ENCODE assay signal across 9 mouse cellular contexts in genomic region chr15:32243096-32243785, GRCm38 (mm10). TPM values are rescaled to one million over a fixed set of nuclear protein-coding genes. Genes with fewer than 3 reads are reported as not detected.
DNase-seq lines count a peak whose midpoint lies in the region; ATAC-seq lines count a peak whose summit lies in the region.
"Had no signal": no experiment of that assay in that cellular context is flagged by ENCODE, and none has a peak within 500 bp of the region (broad histone marks: within the 10 kb centered on the region; RNA-seq: fewer than 3 reads in every experiment).

No protein-coding gene starts in this region.

- peak; percentile 62 for DNase-seq in urinary bladder, postnatal 14 days (ENCODE audit: low spot score)
- no peak for DNase-seq in urinary bladder, postnatal 10 days (ENCODE audit: low spot score)
- DNase-seq in heart, adult 8-10 months (ENCODE audit: low spot score): peak; percentile 38
- DNase-seq in kidney, adult 8-10 months: peak; percentile 75 to 76
- peak; percentile 66 for DNase-seq in yolk sac, embryonic 10.5 days (ENCODE audit: low spot score)
- DNase-seq in left cerebral cortex, postnatal 14 days (ENCODE audit: low spot score in 2 of 2): no peak
- DNase-seq in left cerebral cortex, postnatal 36 days (ENCODE audit: low spot score in 2 of 2): no peak

- intact Hi-C loops in left cerebral cortex, postnatal 14 days (cut with DNase I): loop anchor here (5.0 to 10.0 kb wide), 2 partner anchors 241 to 628 kb away; no protein-coding TSS in a partner anchor
- intact Hi-C loops in left cerebral cortex, postnatal 36 days (cut with DNase I): loop anchor here (10.0 kb wide), 3 partner anchors 228 to 628 kb away; no protein-coding TSS in a partner anchor

- peak overlapping the region; percentile 97 for H3K4me2 ChIP-seq in lung, embryonic 15.5 days

- H3K4me3 ChIP-seq in lung, embryonic 15.5 days: peak overlapping the region; percentile 62

- H3K4me1 ChIP-seq in lung, embryonic 15.5 days: peaks cover 16% of the 10 kb centered on the region

- 39% methylated on average over 12 of the region's 12 CpGs for WGBS in lung, embryonic 15.5 days

- H3K36me3 ChIP-seq in lung, embryonic 15.5 days: peaks cover 10% of the 10 kb centered on the region

- H3K9me3 ChIP-seq in lung, embryonic 15.5 days: no peaks in the 10 kb centered on the region

- peak; percentile 5; the same call in 1 of the 2 replicates for ATAC-seq in lung, embryonic 15.5 days (ENCODE audit: borderline replicate concordance, extremely low read depth, low FRiP score, low TSS enrichment)

- H3K27me3 ChIP-seq in lung, embryonic 15.5 days: no peaks in the 10 kb centered on the region

- H3K9ac ChIP-seq in lung, embryonic 15.5 days: peak overlapping the region; percentile 65

- peak overlapping the region; percentile 88 for H3K27ac ChIP-seq in lung, embryonic 15.5 days

RNA-seq across cellular contexts. Expression of gene Sema5a, which starts 1.4 kb away (rescaled TPM):
- total RNA-seq in heart, adult 8-10 months (2022): 1 to 10 TPM; 4.2 to 8.8 (median 5.5) TPM
- 12.1 and 13.4 TPM in 2 replicates for polyA plus RNA-seq in lung, embryonic 15.5 days (2015; fragmentation: Nextera tagmentation; extraction: Ambion mirVana)
- total RNA-seq in left cerebral cortex, postnatal 14 days (2021): 10 to 100 TPM; 28.4 to 38.2 TPM
- 10 to 100 TPM; 23.7 to 26.0 TPM for total RNA-seq in left cerebral cortex, postnatal 36 days (2021)
- total RNA-seq: hematopoietic stem cell, adult 5-6 weeks had no signal

Comparison
In these comparisons a context has a peak if more than half of its experiments do, and no peak if none do; other contexts are left out.
1. DNase-seq: peak in urinary bladder, postnatal 14 days (single experiment), heart, adult 8-10 months (single experiment), kidney, adult 8-10 months (2 of 2) and yolk sac, embryonic 10.5 days (single experiment); none in urinary bladder, postnatal 10 days (single experiment), left cerebral cortex, postnatal 14 days (0 of 2) and left cerebral cortex, postnatal 36 days (0 of 2).